Mouse (Mus musculus) thymus, adult 2 months (tissue): ENCODE measurements around the gene Tomm40l.

Experiments
- CTCF ChIP-seq: fragments of 200-500 bp; IDR thresholded peaks from 2 replicates; pipeline ENCODE4 v1.5.1; 2012; ENCODE audit warnings: mild to moderate bottlenecking, control low read depth, low read length, moderate library complexity, borderline replicate concordance; ENCODE audit not compliant: control insufficient read depth, poor library complexity, insufficient read depth; ENCODE audit errors: extremely low read depth
- POLR2A ChIP-seq: fragments of 200-500 bp; IDR thresholded peaks from 2 replicates; pipeline ENCODE4 v1.6.1; 2012; ENCODE audit warnings: mild to moderate bottlenecking, low read length, control low read depth, moderate library complexity; ENCODE audit not compliant: control insufficient read depth, poor library complexity, insufficient read depth; ENCODE audit errors: extremely low read depth

DNA sequence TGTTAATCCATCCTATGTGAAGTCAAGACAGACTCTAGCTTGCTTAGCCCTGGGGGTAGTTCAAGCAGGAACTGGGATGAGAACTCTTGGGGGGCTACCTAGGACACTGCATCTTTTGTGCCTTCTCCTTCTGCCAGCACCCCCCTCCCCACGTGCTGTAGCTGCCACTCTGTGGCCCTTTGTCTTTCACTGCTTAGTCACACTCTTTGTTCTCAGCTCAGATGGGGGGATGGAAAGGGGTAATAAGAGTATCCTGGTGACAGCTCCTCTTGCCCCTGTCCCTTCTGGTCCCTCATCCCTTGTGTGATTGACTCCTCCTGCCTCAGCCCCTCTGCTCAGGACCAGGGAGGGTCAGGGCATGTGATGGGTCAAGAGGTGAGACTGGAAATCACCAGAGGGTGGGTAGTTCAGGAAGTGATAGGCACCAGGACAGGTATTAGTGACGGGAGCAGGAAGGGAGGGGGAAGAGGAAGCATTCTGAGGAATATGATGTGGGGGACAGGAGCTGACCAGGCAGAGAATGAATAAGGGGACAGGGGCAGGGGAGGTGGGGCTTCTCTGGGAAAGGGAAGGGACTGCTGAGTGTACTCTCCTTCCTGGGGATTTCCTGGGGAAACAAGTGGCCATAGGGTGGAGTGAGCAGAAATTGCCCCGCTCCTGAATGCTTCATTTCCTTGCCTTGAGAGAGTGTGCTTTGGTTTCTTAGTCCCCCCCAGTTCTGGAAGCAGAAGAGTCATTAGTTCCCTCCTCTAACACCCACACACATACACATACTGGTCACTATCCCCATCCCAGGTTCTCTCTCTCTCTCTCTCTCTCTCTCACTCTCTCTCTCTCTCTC, 26.3 kb upstream of the Tomm40l start:
- TF ChIP-seq POLR2A (no peak), CTCF (no peak)
